Comparison of ENCODE assay signal across 8 mouse cellular contexts in the genomic region with DNA sequence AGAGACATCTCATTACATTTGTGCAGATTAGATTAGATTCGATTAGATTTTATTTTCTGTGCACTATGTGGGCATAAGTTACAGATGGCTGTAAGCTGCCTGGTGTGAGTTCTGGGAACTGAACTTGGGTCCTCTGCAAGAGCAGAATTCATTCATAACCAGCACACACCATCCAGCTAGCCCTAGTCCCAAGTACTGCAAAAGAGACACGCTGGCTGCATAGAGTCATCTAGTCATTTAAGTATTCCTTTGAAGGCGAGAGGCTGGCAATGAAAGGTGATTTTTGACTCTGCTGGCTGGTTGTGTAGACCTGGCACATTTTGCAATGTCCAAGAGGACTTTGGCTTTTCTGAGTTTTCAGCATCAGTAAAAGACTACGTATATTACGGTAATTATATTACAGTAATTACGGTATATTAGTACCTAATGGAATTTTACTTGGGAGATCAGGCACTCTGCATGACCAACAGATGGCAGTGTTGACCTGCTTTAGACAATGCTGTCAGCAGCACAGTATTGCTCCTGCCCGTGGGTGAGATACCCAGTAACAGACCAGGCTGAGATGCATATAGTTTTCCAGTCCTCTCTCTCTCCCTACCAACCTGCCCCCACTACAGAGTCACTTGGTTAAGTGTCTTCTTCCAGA.
DNase-seq lines count a peak whose midpoint lies in the region; ATAC-seq and TF ChIP-seq lines count a peak whose summit lies in the region.

No protein-coding gene starts in this region.

- H3K4me3 ChIP-seq in embryonic facial prominence, embryonic 10.5 days = no peak overlapping the region
- H3K4me3 ChIP-seq in kidney, adult 2 months (ENCODE audit: insufficient read depth, low read depth, low read length) = no peak overlapping the region
- H3K4me3 ChIP-seq in midbrain, embryonic 13.5 days (replicated peaks) = no peak overlapping the region

- intact Hi-C loops in left cerebral cortex, postnatal 4 days (cut with DNase I) = loop anchor here (10.0 kb wide), 3 partner anchors 281 to 501 kb away; no protein-coding TSS in a partner anchor

- peak; percentile 90 for TF ChIP-seq CTCF in kidney, adult 2 months (conservative IDR thresholded peaks at IDR 0.05; ENCODE audit: insufficient read depth, insufficient read length, low read depth, low read length)

- TF ChIP-seq POLR2A in kidney, adult 2 months (IDR thresholded peaks at IDR 0.05; ENCODE audit: low read depth, low read length) = no peak

- WGBS in embryonic facial prominence, embryonic 10.5 days = 29% methylated on average over 7 of the region's 7 CpGs
- 28% methylated on average over 7 of the region's 7 CpGs for WGBS in kidney, adult 2 months
- WGBS in midbrain, embryonic 13.5 days = 29% methylated on average over 7 of the region's 7 CpGs

- no peak overlapping the region for H3K4me2 ChIP-seq in midbrain, embryonic 13.5 days (replicated peaks)

- no peak overlapping the region for H3K9ac ChIP-seq in midbrain, embryonic 13.5 days (replicated peaks)

- H3K27me3 ChIP-seq in embryonic facial prominence, embryonic 10.5 days (replicated peaks; ENCODE audit: low read depth, poor library complexity, severe bottlenecking) = no peaks in the 10 kb centered on the region
- no peaks in the 10 kb centered on the region for H3K27me3 ChIP-seq in kidney, adult 2 months (replicated peaks; ENCODE audit: control insufficient read depth, insufficient read depth, low read length)
- H3K27me3 ChIP-seq in midbrain, embryonic 13.5 days = no peaks in the 10 kb centered on the region

- peak; percentile 25 for DNase-seq in 3134 (ENCODE audit: extremely low read depth, insufficient read length, low spot score)
- DNase-seq in adrenal gland, adult 8-10 months = peak; percentile 46
- DNase-seq in embryonic facial prominence, embryonic 10.5 days (ENCODE audit: low spot score) = peak; percentile 81
- DNase-seq in heart, adult 18-20 months = peak; percentile 68 to 78
- DNase-seq in kidney, adult 2 months = peak; percentile 79
- DNase-seq in left cerebral cortex, postnatal 4 days = peak; percentile 81
- peak; percentile 26 to 63 for DNase-seq in spleen, postnatal 14 days (ENCODE audit: low spot score in 2 of 2)

- no peaks in the 10 kb centered on the region for H3K4me1 ChIP-seq in embryonic facial prominence, embryonic 10.5 days
- no peaks in the 10 kb centered on the region for H3K4me1 ChIP-seq in kidney, adult 2 months (ENCODE audit: control insufficient read depth, insufficient read depth, low read length)
- peaks cover 7% of the 10 kb centered on the region; the same call in 1 of the 2 replicates for H3K4me1 ChIP-seq in midbrain, embryonic 13.5 days (replicated peaks)

- H3K27ac ChIP-seq in embryonic facial prominence, embryonic 10.5 days (replicated peaks) = no peak overlapping the region
- H3K27ac ChIP-seq in kidney, adult 2 months (ENCODE audit: insufficient read depth, low read depth, low read length) = no peak overlapping the region
- H3K27ac ChIP-seq in midbrain, embryonic 13.5 days = no peak overlapping the region

- peak; percentile 93 for ATAC-seq in midbrain, embryonic 13.5 days

- H3K36me3 ChIP-seq in embryonic facial prominence, embryonic 10.5 days (replicated peaks) = no peaks in the 10 kb centered on the region
- H3K36me3 ChIP-seq in kidney, adult 2 months (ENCODE audit: control insufficient read depth, insufficient read depth, low read length) = no peaks in the 10 kb centered on the region
- H3K36me3 ChIP-seq in midbrain, embryonic 13.5 days = no peaks in the 10 kb centered on the region

- no peaks in the 10 kb centered on the region for H3K9me3 ChIP-seq in embryonic facial prominence, embryonic 10.5 days
- no peaks in the 10 kb centered on the region for H3K9me3 ChIP-seq in midbrain, embryonic 13.5 days

Comparison
In these comparisons a context has a peak if more than half of its experiments do, and no peak if none do; other contexts are left out.
1. DNase-seq: peak in every context shown above with its lines; median percentile 81 in embryonic facial prominence, embryonic 10.5 days; 81 in left cerebral cortex, postnatal 4 days; 79 in kidney, adult 2 months; 73 in heart, adult 18-20 months; 46 in adrenal gland, adult 8-10 months; 44 in spleen, postnatal 14 days; 25 in 3134.